Mouse (Mus musculus) lung, embryonic 16.5 days (tissue): ENCODE measurements around the gene Vav3. TPM values are rescaled to one million over a fixed set of nuclear protein-coding genes. Genes with fewer than 3 reads are reported as not detected.

Experiments
- ATAC-seq: fragments of 200-750 bp; cut with Nextera tagmentation; 2 replicates; pipeline ENCODE4 v1.8.0; 2017; ENCODE audit warnings: low read depth, mild to moderate bottlenecking, moderate library complexity
- H3K27ac ChIP-seq: fragments of 300-500 bp; sonication (generic); 2 replicates; pipeline ENCODE4 v1.5.1; 2014; ENCODE audit warnings: mild to moderate bottlenecking, control low read depth, low read length
- H3K27me3 ChIP-seq: fragments of 300-500 bp; sonication (generic); 2 replicates; pipeline ENCODE4 v1.6.1; 2014; ENCODE audit warnings: low read depth, low read length, mixed read lengths; ENCODE audit not compliant: control insufficient read depth, insufficient read depth
- H3K36me3 ChIP-seq: fragments of 300-500 bp; sonication (generic); 2 replicates; pipeline ENCODE4 v1.6.1; 2014; ENCODE audit warnings: low read length; ENCODE audit not compliant: control insufficient read depth, insufficient read depth
- H3K4me1 ChIP-seq: fragments of 300-500 bp; sonication (generic); replicated peaks from 2 replicates; pipeline ENCODE4 v1.6.1; 2014; ENCODE audit warnings: low read length, mixed read lengths; ENCODE audit not compliant: control insufficient read depth, insufficient read depth
- H3K4me2 ChIP-seq: fragments of 300-500 bp; sonication (generic); 2 replicates; pipeline ENCODE4 v1.6.1; 2014; ENCODE audit warnings: low read depth, low read length, control low read depth
- H3K4me3 ChIP-seq: fragments of 300-500 bp; sonication (generic); 2 replicates; pipeline ENCODE4 v1.5.1; 2014; ENCODE audit warnings: mild to moderate bottlenecking, low read length, control low read depth
- H3K9ac ChIP-seq: fragments of 300-500 bp; sonication (generic); 2 replicates; pipeline ENCODE4 v1.6.1; 2014; ENCODE audit warnings: low read length, control low read depth
- H3K9me3 ChIP-seq: fragments of 300-500 bp; sonication (generic); 2 replicates; pipeline ENCODE4 v1.6.1; 2016; ENCODE audit warnings: low read length; ENCODE audit not compliant: control insufficient read depth
- WGBS: fragments of 180-500 bp; shearing (Covaris S2); extraction: QIAGEN DNeasy Blood & Tissue Kit; methylation state at CpG from one replicate; pipeline ENCODE4 v1.1.7; 2014; 5-methylcytosine and 5-hydroxymethylcytosine counted together
- polyA plus RNA-seq: library from polyadenylated mRNA; unstranded; fragments of >200 nt; fragmentation: Nextera tagmentation; extraction: Ambion mirVana; gene quantifications from 2 replicates; pipeline ENCODE4 v1.2.1, GENCODE M21; 2015

Vav3 gene
- polyA plus RNA-seq, 1 experiment from 2014 or later: 6.3 TPM

DNA sequence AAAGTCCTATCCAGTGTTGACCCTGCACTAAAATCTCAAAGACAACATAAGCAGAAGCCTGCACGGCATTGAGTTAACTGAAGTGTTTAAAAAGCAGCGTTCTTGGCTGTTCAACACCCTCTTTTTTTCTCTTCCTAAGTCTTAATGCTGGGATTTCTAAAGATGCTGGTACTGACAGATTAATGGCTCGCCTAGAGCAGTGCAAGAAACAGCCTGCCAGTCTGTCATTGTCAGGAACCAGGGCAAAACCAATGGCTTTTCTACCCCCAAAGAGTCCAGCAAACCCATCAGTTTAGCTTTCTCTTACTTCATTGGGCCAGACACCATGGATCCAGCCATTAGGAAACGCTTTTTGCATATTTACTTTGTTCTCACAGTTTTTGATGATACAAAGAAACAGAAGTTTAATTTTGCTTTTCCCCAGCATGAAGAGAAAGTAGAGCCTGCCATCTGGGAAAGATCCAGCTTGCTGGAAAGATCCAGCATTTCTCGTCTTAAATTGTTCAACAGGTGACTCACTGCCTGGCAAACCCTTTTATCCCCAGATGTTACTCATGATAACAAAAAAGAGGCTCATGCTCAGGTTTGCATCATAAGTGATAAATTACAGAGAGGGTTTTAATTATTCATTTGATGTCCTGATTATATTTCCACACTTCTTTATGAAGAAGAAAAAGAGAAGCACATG is 343.3 kb downstream of the Vav3 start:
- Histone ChIP-seq H3K27ac (no peak overlapping the region), H3K4me3 (no peak overlapping the region)

DNA sequence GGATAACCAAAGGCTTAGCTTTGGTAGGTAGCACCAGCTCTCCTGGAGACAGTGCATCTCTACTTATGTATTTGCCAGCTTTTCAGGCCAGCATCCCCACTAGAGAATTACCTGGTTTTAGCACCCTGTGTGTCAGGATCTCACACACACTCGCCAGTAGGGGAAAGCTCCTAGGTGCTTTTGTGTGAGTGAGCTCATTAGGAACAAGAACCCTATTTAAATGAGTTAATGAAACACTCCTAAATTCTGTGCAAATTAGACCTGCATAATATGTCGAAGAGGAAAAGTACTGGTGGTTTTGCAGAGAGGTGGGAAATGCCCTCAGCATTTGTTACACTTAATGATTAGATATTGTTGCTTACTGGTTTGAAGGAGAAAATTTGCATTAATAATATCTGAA is 350.1 kb downstream of the Vav3 start:
- H3K27ac ChIP-seq: no peak overlapping the region
- H3K9me3 ChIP-seq: no peaks in the 10 kb centered on the region
- no peaks in the 10 kb centered on the region for H3K27me3 ChIP-seq
- no peak for ATAC-seq
- 73% methylated on average over 2 of the region's 2 CpGs for WGBS
- no peak overlapping the region for H3K4me2 ChIP-seq
- H3K36me3 ChIP-seq: no peaks in the 10 kb centered on the region
- no peak overlapping the region for H3K4me3 ChIP-seq
- no peaks in the 10 kb centered on the region for H3K4me1 ChIP-seq
- H3K9ac ChIP-seq: no peak overlapping the region

More for the DNA sequence above, 343.3 kb downstream of the Vav3 start:
- Histone ChIP-seq H3K4me1 (no peaks in the 10 kb centered on the region), H3K36me3 (no peaks in the 10 kb centered on the region), H3K9me3 (no peaks in the 10 kb centered on the region), H3K27me3 (no peaks in the 10 kb centered on the region), H3K4me2 (no peak overlapping the region), H3K9ac (no peak overlapping the region)
- ATAC-seq: no peak
- 55% methylated on average over 5 of the region's 5 CpGs for WGBS

DNA sequence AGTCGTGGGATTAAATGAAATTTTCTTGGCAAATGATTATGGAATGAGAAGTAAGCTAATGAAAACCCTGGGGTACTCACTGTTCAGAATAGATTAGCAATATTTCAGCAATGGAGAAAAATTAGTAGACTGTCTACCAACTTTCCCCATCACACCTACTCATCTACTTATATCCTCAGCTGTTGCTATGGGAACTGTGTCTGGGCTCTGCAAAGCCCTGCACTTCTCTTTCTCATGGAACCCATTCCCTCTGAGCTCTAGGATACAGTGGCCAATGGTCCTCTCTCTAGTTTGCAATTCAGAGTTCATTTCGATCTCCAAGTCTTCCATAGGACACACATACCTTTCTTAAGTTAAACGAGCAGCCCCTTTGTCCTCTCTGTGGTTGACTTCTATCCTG is 352.2 kb downstream of the Vav3 start:
- Histone ChIP-seq H3K9ac (no peak overlapping the region), H3K27ac (no peak overlapping the region), H3K4me2 (no peak overlapping the region), H3K36me3 (no peaks in the 10 kb centered on the region), H3K27me3 (no peaks in the 10 kb centered on the region), H3K9me3 (no peaks in the 10 kb centered on the region), H3K4me1 (no peaks in the 10 kb centered on the region), H3K4me3 (no peak overlapping the region)
- no peak for ATAC-seq
- 71% methylated on average over 3 of the region's 3 CpGs for WGBS

DNA sequence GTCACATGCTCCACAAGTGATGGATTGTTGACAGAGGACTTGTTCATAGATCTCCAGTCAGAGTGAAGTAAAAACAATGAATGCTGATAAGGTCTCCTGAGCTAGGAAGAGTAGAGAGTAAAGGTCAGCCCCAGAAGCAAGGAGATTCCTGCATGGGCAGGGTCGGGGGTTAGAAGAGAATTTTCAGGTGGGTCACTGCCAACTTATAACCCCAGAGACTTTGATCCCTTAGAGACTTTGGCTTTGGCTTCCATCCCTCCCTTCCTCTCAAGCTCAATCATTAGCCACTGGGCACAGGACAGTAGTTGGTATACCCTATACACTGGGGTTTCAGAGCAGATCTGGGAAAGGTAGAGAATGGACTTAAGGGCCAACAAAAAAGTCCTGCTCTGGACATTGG is 360.8 kb downstream of the Vav3 start:
- Histone ChIP-seq H3K9me3 (no peaks in the 10 kb centered on the region), H3K27me3 (no peaks in the 10 kb centered on the region), H3K27ac (no peak overlapping the region), H3K9ac (no peak overlapping the region), H3K4me2 (no peak overlapping the region), H3K4me1 (no peaks in the 10 kb centered on the region), H3K4me3 (no peak overlapping the region), H3K36me3 (no peaks in the 10 kb centered on the region)
- WGBS: 0% methylated on average over 1 of the region's 1 CpGs
- no peak for ATAC-seq

DNA sequence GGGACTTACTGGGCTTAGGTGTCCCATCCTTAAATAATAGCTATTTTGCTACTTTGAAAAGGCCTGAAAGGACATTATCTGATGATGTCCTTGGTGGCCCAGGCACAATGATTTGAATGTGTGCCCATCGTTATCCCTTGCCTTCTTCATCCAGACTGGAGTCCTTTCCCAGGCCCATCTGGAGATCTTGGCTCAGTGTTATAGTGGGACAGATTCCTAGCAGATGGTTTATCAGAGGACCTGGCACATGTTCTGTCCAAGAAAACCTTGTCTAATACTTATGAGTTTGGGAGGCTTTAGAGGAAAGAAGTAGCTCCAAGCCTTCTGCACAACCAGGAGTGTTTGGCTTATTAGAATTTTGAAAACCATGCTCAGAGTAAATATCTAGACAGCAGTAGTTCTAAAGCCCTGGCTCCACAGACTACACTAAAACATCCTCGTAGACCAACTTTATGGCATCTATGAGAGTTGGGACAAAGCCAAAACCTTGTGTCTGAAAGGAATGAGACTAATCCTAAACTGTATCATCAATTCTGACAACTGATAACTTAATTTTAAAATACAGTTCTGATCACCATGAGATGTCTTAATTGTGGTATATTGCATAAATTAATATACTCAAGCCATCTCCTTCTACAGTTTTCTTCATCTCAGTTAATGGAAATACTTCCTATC is 367.5 kb downstream of the Vav3 start:
- Histone ChIP-seq H3K27ac (no peak overlapping the region), H3K4me1 (no peaks in the 10 kb centered on the region), H3K9ac (no peak overlapping the region), H3K4me2 (no peak overlapping the region), H3K9me3 (no peaks in the 10 kb centered on the region), H3K36me3 (no peaks in the 10 kb centered on the region), H3K27me3 (no peaks in the 10 kb centered on the region), H3K4me3 (no peak overlapping the region)
- 73% methylated on average over 2 of the region's 2 CpGs for WGBS
- no peak for ATAC-seq

DNA sequence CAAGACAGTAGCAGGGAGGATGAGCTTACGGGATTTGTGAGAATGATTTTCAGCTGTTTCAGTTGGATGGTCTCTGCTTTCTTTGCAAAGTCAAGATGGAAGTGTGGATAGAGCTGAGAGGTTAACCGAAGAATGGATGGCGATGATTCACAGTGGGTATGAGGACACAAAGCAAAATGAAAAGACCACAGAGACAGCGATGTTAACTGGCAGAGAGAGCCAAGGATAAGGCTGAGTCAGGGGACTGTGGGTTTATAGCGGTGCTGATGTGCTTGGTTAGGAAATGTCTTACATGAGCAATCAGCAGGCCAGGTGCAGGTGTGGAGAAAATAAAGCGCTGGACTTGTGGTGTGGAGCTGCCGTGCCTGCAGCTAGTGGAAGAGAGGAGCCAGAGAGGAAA is 371.3 kb downstream of the Vav3 start:
- WGBS: 83% methylated on average over 7 of the region's 7 CpGs
- no peak overlapping the region for H3K27ac ChIP-seq
- no peaks in the 10 kb centered on the region for H3K9me3 ChIP-seq
- no peak for ATAC-seq
- H3K27me3 ChIP-seq: no peaks in the 10 kb centered on the region
- no peak overlapping the region for H3K4me3 ChIP-seq
- no peak overlapping the region for H3K4me2 ChIP-seq
- H3K36me3 ChIP-seq: no peaks in the 10 kb centered on the region
- H3K4me1 ChIP-seq: no peaks in the 10 kb centered on the region
- H3K9ac ChIP-seq: no peak overlapping the region

DNA sequence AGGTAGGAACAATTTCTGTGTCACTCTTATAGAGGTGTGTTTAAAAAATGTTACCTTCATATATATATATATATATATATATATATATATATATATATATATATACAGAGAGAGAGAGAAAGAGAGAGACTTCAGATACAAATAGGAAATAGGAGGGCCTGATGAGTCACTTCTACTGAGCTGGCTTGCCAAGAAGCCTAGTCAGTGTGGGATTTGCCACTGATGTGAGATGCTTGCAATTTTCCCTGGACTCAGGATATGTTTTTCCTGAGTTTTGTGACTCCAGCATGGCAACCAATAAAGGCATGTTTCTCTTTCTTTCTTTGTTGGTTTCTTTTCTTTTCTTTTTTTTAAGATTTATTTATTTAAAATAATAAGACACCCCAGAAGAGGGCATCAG is 374.0 kb downstream of the Vav3 start:
- no peak overlapping the region for H3K27ac ChIP-seq
- no peak for ATAC-seq
- H3K4me3 ChIP-seq: no peak overlapping the region
- no peak overlapping the region for H3K4me2 ChIP-seq
- H3K9me3 ChIP-seq: no peaks in the 10 kb centered on the region
- no peaks in the 10 kb centered on the region for H3K36me3 ChIP-seq
- H3K27me3 ChIP-seq: no peaks in the 10 kb centered on the region
- H3K9ac ChIP-seq: no peak overlapping the region
- no peaks in the 10 kb centered on the region for H3K4me1 ChIP-seq

DNA sequence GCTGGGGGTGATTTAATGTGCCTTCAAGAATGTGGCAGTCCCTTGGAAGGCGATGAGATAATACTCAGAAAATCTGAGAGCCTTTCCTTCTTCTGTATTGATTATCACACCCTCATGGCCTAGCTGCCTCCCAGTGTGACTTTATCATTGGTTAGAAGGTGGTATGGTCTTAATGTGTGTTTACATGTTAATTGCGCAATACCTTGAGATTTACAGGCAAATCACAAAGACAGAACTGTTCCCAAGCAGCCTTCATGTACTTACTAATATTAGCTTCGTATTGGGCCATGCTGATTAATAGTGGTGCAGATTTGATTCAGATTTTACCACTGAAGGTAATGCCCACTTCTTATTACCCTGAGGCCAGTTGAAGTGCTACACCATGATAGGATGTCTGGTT is 381.3 kb downstream of the Vav3 start:
- no peaks in the 10 kb centered on the region for H3K27me3 ChIP-seq
- H3K4me2 ChIP-seq: no peak overlapping the region
- 87% methylated on average over 3 of the region's 3 CpGs for WGBS
- no peak overlapping the region for H3K27ac ChIP-seq
- H3K9me3 ChIP-seq: no peaks in the 10 kb centered on the region
- H3K36me3 ChIP-seq: no peaks in the 10 kb centered on the region
- H3K4me3 ChIP-seq: no peak overlapping the region
- no peak for ATAC-seq
- no peak overlapping the region for H3K9ac ChIP-seq
- no peaks in the 10 kb centered on the region for H3K4me1 ChIP-seq

DNA sequence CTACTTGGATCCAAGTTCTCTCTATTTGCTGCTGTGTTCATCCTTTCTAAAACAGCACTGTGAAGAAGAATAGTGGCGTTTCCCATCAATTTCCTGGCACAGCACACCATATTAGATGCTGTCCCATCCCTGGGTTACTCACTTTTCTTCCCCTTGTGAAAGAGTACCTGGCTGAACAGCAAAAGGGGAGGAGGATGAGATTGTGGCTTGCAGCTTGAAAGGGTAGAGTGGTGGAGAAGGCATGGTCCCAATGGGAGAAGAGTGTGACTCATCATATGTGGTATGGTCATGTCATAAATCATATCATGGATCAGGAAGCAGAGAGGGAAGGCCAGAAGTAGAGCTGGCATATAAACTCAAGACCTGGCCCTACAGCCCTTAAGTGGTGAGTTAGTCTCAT is 386.3 kb downstream of the Vav3 start:
- Histone ChIP-seq H3K27ac (no peak overlapping the region), H3K4me2 (no peak overlapping the region), H3K27me3 (no peaks in the 10 kb centered on the region), H3K36me3 (no peaks in the 10 kb centered on the region), H3K9me3 (no peaks in the 10 kb centered on the region), H3K4me1 (no peaks in the 10 kb centered on the region), H3K9ac (no peak overlapping the region), H3K4me3 (no peak overlapping the region)
- WGBS: 77% methylated on average over 1 of the region's 1 CpGs
- ATAC-seq: no peak
